Mouse (Mus musculus) heart, postnatal 10 days (tissue): Measurements from ENCODE around the gene Fgf3. TPM values are rescaled to one million over a fixed set of nuclear protein-coding genes. Genes with fewer than 3 reads are reported as not detected.

Experiments used
- total RNA-seq, 2 experiments: library from RNA; stranded (reverse); gene quantifications; 2 replicates each; pipeline ENCODE4 v1.2.3; 2021

Fgf3 gene
- total RNA-seq, 2 experiments from 2014 or later, result not detected

Other genes with a start within 250 kb of the Fgf3 start
- 10 to 100 TPM; 18.9 to 24.6 TPM for gene Ano1, start 86.1 kb upstream of the Fgf3 start, total RNA-seq
- not detected for gene Fgf4, start 9.3 kb downstream of the Fgf3 start, total RNA-seq
- not detected for gene Fgf15, start 58.4 kb downstream of the Fgf3 start, total RNA-seq
- gene LTO1, start 77.0 kb downstream of the Fgf3 start, total RNA-seq, result 10 to 100 TPM; 13.6 to 16.2 TPM
- gene Ccnd1, start 101.8 kb downstream of the Fgf3 start, total RNA-seq, result 100 to 1,000 TPM in 1 of 2 experiments, 10 to 100 TPM in 1; 89.8 to 102 TPM